Mouse (Mus musculus): ENCODE data around the gene Tmem237. TPM values are rescaled to one million over a fixed set of nuclear protein-coding genes. Genes with fewer than 3 reads are reported as not detected.
A peak's percentile ranks its signal among the peaks of the same experiment; 100 is the strongest.

Tmem237 gene
- polyA plus RNA-seq, 1 experiment = 0.47 TPM

DNA sequence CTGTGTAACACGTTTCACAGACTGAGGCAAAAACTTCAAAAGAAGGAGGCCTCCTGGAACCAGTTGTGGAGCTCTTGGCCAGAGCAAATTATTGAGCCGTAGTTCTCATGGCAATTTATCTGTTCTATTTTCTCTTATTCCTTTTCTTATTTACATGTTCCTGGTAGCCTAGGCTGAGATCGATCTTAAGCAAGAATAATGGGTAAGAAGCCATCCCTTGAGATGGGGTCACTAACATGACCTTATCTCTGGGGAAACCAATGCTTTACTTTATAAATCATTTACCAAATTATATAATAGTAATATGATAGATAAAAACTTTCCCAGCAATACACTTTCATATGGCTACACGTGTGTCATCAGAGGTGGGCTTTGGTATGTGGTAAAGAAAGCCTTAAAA, 32.1 kb upstream of the Tmem237 start:
- no peaks in the 10 kb centered on the region for H3K27me3 ChIP-seq (ENCODE audit: control insufficient read depth, insufficient read depth, low read length)
- no peaks in the 10 kb centered on the region for H3K36me3 ChIP-seq (ENCODE audit: control insufficient read depth, insufficient read depth, low read length)
- peaks cover 16% of the 10 kb centered on the region; the same call in 1 of the 2 replicates for H3K4me1 ChIP-seq (ENCODE audit: control insufficient read depth, insufficient read depth, insufficient read length, low read length)
- no peak overlapping the region for H3K4me3 ChIP-seq (ENCODE audit: low read depth, low read length)
- WGBS = 30% methylated on average over 4 of the region's 4 CpGs
- peak overlapping the region; percentile 73; the same call in 1 of the 2 replicates for H3K27ac ChIP-seq (ENCODE audit: insufficient read depth, low read depth, low read length)
- TF ChIP-seq CTCF (IDR thresholded peaks at IDR 0.05; ENCODE audit: extremely low read depth, insufficient read length, insufficient replicate concordance, low read depth, low read length) = no peak
- TF ChIP-seq POLR2A (IDR thresholded peaks at IDR 0.05; ENCODE audit: low read depth, low read length) = no peak

DNA sequence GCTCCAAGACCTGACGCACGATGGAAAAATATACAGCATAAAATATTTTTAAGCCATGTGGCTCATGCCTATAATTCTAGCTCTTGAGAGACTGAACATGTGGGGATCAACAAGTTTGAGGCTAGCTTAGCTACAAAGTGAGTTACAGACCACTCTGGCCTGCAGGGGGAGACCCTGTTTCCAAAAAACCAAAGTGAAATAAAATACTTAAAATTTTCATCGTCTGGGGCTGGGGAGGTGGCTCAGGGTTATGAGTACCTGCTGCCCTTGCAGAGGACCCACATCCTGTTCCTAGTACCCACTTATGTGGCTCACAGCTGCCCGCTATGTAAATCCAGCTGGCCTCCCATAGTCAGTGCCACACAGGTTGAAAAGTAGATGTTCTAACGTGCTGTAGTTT, 30.3 kb upstream of the Tmem237 start:
- Histone ChIP-seq H3K4me1 (ENCODE audit: control insufficient read depth, insufficient read depth, insufficient read length, low read length) (peaks cover 16% of the 10 kb centered on the region; the same call in 1 of the 2 replicates), H3K36me3 (ENCODE audit: control insufficient read depth, insufficient read depth, low read length) (no peaks in the 10 kb centered on the region), H3K4me3 (ENCODE audit: low read depth, low read length) (no peak overlapping the region), H3K27ac (ENCODE audit: insufficient read depth, low read depth, low read length) (no peak overlapping the region), H3K27me3 (ENCODE audit: control insufficient read depth, insufficient read depth, low read length) (no peaks in the 10 kb centered on the region)
- 77% methylated on average over 5 of the region's 5 CpGs for WGBS
- no peak for TF ChIP-seq CTCF (IDR thresholded peaks at IDR 0.05; ENCODE audit: extremely low read depth, insufficient read length, insufficient replicate concordance, low read depth, low read length)
- TF ChIP-seq POLR2A (IDR thresholded peaks at IDR 0.05; ENCODE audit: low read depth, low read length) = no peak

DNA sequence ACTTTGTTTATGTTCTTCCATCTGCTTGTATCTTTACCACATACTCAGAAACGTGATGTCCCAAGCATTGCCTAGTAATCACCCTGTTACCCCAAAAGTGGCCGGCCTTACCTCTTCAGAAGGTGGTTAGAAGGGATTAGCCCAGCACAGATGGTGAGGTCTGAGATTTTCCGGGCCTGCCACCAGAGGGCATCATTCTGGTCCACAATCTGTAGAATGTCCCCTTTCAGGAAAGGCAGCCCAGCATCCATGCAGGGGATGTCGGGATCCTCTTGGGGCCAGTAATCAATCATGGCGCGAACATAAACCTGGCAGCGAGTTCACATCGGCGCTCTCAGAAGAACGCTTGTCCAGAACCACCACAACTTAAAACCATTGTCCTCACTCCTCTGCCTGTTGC, 24.3 kb upstream of the Tmem237 start:
- no peak for TF ChIP-seq POLR2A (IDR thresholded peaks at IDR 0.05; ENCODE audit: low read depth, low read length)
- peak; percentile 65; the same call in 1 of the 2 replicates for TF ChIP-seq CTCF (IDR thresholded peaks at IDR 0.05; ENCODE audit: extremely low read depth, insufficient read length, insufficient replicate concordance, low read depth, low read length)
- Histone ChIP-seq H3K27ac (ENCODE audit: insufficient read depth, low read depth, low read length) (no peak overlapping the region), H3K27me3 (ENCODE audit: control insufficient read depth, insufficient read depth, low read length) (no peaks in the 10 kb centered on the region), H3K4me1 (ENCODE audit: control insufficient read depth, insufficient read depth, insufficient read length, low read length) (no peaks in the 10 kb centered on the region), H3K4me3 (ENCODE audit: low read depth, low read length) (no peak overlapping the region), H3K36me3 (ENCODE audit: control insufficient read depth, insufficient read depth, low read length) (no peaks in the 10 kb centered on the region)
- 75% methylated on average over 10 of the region's 10 CpGs for WGBS

DNA sequence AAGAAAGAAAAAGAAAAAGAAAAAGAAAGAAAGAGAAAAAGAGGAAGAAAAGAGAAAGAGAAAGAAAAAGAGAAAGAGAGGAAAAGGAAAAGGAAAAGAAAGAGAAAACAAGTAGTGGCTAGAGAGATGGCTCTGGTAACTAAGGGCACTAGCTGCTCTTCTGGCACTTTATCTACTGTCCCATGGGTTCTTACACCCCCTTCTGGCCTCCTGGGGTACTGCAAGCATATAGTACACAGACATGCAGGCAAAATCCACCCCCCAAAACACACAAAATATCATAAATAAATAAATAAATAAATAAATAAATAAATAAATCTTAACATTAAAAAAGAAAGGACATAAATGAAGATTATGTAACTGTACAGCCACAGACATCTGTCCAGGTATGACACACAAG, 22.6 kb upstream of the Tmem237 start:
- H3K4me1 ChIP-seq (ENCODE audit: control insufficient read depth, insufficient read depth, insufficient read length, low read length) = no peaks in the 10 kb centered on the region
- no peak overlapping the region for H3K27ac ChIP-seq (ENCODE audit: insufficient read depth, low read depth, low read length)
- no peaks in the 10 kb centered on the region for H3K27me3 ChIP-seq (ENCODE audit: control insufficient read depth, insufficient read depth, low read length)
- TF ChIP-seq POLR2A (IDR thresholded peaks at IDR 0.05; ENCODE audit: low read depth, low read length) (no peak), CTCF (IDR thresholded peaks at IDR 0.05; ENCODE audit: extremely low read depth, insufficient read length, insufficient replicate concordance, low read depth, low read length) (peak; percentile 41; the same call in 1 of the 2 replicates)
- no peak overlapping the region for H3K4me3 ChIP-seq (ENCODE audit: low read depth, low read length)
- no peaks in the 10 kb centered on the region for H3K36me3 ChIP-seq (ENCODE audit: control insufficient read depth, insufficient read depth, low read length)

DNA sequence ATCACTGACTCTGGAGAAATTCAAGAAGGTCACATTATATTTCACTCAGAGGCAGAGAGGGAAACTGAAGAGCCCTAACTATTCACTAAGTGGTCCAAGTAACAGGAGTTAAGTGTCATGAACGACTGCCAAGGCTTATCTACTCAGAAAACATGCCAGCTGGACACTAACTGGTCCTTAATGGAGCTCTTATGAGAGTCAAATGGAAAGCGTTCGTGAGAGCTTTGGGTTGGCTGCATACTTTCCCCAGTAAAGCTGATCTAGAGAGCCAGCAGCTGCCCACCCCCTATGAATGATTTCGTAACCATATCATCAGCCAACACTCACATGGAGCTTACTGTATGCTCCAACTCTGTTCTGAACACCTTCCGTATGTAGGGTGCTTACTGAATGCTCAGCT, 14.2 kb upstream of the Tmem237 start:
- H3K4me1 ChIP-seq (ENCODE audit: control insufficient read depth, insufficient read depth, insufficient read length, low read length) = no peaks in the 10 kb centered on the region
- H3K4me3 ChIP-seq (ENCODE audit: low read depth, low read length) = no peak overlapping the region
- no peak for TF ChIP-seq CTCF (IDR thresholded peaks at IDR 0.05; ENCODE audit: extremely low read depth, insufficient read length, insufficient replicate concordance, low read depth, low read length)
- no peak for TF ChIP-seq POLR2A (IDR thresholded peaks at IDR 0.05; ENCODE audit: low read depth, low read length)
- no peaks in the 10 kb centered on the region for H3K36me3 ChIP-seq (ENCODE audit: control insufficient read depth, insufficient read depth, low read length)
- WGBS = 72% methylated on average over 5 of the region's 5 CpGs
- no peaks in the 10 kb centered on the region for H3K27me3 ChIP-seq (ENCODE audit: control insufficient read depth, insufficient read depth, low read length)
- no peak overlapping the region for H3K27ac ChIP-seq (ENCODE audit: insufficient read depth, low read depth, low read length)

DNA sequence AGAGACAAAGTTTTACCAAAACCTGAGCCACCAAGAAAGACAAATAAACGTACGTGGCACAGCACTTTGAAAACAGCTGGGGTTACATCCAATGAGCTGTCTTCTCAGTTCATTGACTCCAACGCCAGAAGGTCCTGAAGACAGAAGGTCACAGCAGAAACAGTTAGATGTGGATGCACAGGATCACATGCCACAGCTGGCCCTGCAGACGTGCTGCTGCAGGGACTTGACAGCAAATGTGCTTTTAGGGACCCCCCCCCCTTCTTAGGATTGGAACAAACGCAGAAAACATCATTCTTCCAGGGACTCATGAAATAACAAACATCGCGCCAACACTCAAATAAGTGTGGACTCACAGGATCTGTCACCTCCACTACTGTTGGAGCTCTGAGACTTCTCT, 8.7 kb upstream of the Tmem237 start:
- peaks cover 6% of the 10 kb centered on the region; the same call in 1 of the 2 replicates for H3K4me1 ChIP-seq (ENCODE audit: control insufficient read depth, insufficient read depth, insufficient read length, low read length)
- H3K27ac ChIP-seq (ENCODE audit: insufficient read depth, low read depth, low read length) = no peak overlapping the region
- 83% methylated on average over 7 of the region's 7 CpGs for WGBS
- TF ChIP-seq CTCF (IDR thresholded peaks at IDR 0.05; ENCODE audit: extremely low read depth, insufficient read length, insufficient replicate concordance, low read depth, low read length) = no peak
- H3K27me3 ChIP-seq (ENCODE audit: control insufficient read depth, insufficient read depth, low read length) = no peaks in the 10 kb centered on the region
- no peak overlapping the region for H3K4me3 ChIP-seq (ENCODE audit: low read depth, low read length)
- H3K36me3 ChIP-seq (ENCODE audit: control insufficient read depth, insufficient read depth, low read length) = no peaks in the 10 kb centered on the region

DNA sequence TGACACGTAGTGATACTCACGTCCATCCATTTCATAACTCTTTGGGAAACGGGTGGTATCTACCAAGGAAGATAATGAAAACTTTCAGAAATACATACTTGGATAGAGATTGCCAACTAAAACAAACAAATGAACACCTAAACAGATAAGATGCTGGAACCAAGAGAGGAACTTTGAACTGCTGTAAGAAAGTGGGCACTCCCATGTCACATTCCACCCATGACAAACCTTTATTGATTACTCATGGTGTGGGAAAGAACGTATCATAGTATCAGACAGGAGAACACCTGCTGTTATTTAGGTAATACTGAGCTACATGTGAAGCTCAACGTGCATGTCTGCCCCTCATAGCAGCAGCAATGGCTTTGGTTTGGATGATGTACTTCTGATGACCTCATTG, 5.3 kb upstream of the Tmem237 start:
- no peaks in the 10 kb centered on the region for H3K36me3 ChIP-seq (ENCODE audit: control insufficient read depth, insufficient read depth, low read length)
- TF ChIP-seq POLR2A (IDR thresholded peaks at IDR 0.05; ENCODE audit: low read depth, low read length) (no peak), CTCF (IDR thresholded peaks at IDR 0.05; ENCODE audit: extremely low read depth, insufficient read length, insufficient replicate concordance, low read depth, low read length) (no peak)
- no peak overlapping the region for H3K4me3 ChIP-seq (ENCODE audit: low read depth, low read length)
- no peak overlapping the region for H3K27ac ChIP-seq (ENCODE audit: insufficient read depth, low read depth, low read length)
- H3K4me1 ChIP-seq (ENCODE audit: control insufficient read depth, insufficient read depth, insufficient read length, low read length) = peaks cover 6% of the 10 kb centered on the region; the same call in 1 of the 2 replicates
- WGBS = 23% methylated on average over 5 of the region's 5 CpGs
- H3K27me3 ChIP-seq (ENCODE audit: control insufficient read depth, insufficient read depth, low read length) = no peaks in the 10 kb centered on the region

Data from small intestine, adult 2 months (tissue).